Mouse (Mus musculus) large intestine, adult 2 months (tissue): Measurements from ENCODE around the gene Myocos. TPM values are rescaled to one million over a fixed set of nuclear protein-coding genes. Genes with fewer than 3 reads are reported as not detected.
"Not testable (repeated sequence)": the region's sequence is repeated elsewhere in the genome, so short reads cannot be mapped to it uniquely, and the experiment has no call there.

Experiments
- DNase-seq: peaks from one replicate; pipeline ENCODE4 v3.0.0-alpha.2; 2012; ENCODE audit warnings: low read depth, low spot score
- WGBS: fragments of 180-500 bp; shearing (Covaris S2); methylation state at CpG from one replicate; pipeline ENCODE4 v1.1.7; 2018; 5-methylcytosine and 5-hydroxymethylcytosine counted together
- polyA plus RNA-seq: library from polyadenylated mRNA; depleted of rRNA; stranded (reverse); fragments of >200 nt; gene quantifications from 2 replicates; pipeline ENCODE4 v1.2.3, GENCODE M21; 2012; rRNA removed

Gene Myocos
- not detected in 2 replicates for polyA plus RNA-seq

DNA sequence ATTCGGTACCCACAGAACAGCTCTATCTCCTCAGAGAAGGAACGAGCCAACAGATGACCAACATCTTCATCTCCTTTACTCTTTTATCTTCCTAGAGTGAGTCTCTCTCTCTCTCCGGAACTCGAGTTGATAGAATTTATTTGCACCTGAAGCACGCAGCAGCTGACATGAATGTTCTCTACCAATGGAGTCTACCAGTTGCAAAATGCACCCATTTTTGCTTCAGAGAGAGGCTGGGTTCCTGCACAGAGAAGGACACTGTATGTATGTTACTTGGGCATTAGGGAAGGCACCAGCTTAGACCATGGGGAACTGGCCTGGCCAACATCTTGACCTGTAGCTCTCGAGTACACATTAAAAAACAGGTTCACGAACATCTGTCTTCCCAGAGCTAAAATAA lies at the start of gene Myocos:
Gene Myocos (minus strand): TSS at position 101 of the 400 bp plus-strand sequence.
- DNase-seq = no peak
- 87% methylated on average over 7 of the region's 7 CpGs for WGBS

DNA sequence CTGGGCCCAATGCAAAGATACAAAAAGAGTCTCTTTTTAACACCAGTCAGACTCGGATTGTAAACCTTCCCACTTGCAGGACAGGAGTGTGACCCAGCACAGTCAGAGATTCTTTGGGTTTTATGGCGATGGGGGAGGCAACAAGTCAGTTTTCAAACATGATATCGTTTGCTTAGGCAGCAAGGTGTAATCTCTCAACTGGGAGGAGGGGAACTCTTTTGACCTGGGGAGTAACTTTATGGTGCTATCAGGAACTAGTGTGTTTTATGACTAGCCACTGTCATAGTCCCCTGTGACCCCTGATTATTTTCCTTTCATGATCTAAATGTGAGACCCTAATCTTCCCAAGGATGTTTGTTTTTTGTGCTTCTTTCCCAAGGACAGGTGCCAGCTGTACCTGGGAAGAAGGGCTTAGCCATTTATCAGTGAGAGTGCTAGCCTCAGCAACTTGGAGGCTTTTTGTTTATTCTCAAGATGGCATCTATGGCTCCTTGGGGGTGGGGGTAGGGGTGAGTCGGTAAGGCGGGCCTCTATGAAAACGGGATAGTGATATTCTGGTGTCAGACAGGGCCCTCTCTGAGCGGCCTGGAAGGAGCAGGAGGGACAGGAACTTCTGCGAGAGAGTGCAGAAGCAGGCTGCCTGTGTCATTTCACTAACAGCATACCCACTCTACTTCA lies 42.5 kb upstream of the Myocos start:
- peak; percentile 11 for DNase-seq
- 32% methylated on average over 8 of the region's 8 CpGs for WGBS

DNA sequence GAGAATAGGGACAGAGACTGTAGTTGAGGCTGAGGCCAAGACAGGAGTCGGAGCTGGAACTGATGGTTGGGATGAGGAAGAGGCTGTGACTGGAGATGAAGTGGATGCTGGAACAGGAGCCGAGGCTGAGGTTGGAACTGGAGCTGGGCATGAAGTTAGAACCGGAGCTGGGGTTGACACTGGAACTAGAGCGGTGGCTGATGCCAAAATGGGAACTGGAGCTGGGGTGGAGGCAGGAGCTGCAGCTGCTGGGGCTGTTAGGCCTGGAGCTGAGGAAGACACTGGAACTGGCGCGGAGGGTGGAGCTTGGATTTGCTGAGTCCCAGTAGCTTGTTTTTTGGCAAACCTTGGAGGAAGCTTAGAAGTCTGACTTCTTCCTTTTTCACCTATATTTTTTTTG lies 39.8 kb upstream of the Myocos start:
- no peak for DNase-seq
- WGBS = 94% methylated on average over 6 of the region's 6 CpGs

DNA sequence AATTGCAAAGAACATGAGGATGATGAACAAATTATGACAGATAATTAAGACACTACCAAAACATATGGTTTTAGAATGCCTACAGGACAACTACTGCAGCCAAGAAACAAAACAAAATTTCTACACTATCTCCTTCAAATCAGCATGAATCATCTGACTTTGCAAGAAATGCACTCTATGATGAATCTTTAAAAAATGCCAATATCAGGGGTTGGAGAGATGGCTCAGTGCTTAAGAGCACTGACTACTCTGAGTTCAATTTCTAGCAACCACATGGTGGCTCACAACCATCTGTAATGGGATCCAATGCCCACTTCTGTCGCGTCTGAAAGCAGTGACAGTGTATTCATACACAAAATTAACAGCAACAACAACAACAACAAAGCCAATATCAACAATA lies 35.7 kb upstream of the Myocos start:
- WGBS = 83% methylated on average over 2 of the region's 2 CpGs
- DNase-seq = no peak

DNA sequence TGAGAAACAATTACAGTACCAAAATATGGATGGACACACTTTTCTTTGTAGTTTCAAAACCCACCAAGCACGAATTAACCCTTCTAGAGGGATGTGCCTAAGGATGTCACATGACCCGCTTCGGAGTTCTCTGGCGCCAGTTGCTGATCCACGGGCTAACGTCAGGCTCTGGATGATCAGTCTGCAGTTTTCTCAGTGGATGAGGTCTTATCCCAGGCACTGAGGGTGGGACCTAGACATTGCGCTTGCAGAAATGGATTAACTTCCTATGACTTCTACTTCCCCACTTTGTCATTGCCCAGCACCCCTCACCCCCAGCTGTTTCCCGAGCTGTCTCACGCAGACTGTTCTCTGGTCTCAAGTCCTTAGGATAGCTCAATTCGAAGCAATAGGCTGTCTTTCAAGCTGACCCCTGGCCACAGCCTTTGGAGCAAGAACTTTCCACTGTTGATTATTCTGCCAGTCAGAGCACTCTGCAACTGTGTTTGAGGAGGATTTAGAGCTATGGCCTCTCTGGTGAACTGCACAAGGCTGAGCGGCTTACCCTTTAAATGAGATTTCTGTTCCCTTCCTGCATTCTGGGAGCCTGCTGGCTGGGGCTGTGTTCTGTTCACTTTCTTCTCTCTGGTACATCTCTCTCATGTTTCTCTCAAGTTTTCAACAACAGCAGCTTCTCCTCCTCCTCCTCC lies 7.6 kb upstream of the Myocos start:
- DNase-seq = no peak
- 6% methylated on average over 11 of the region's 11 CpGs for WGBS

DNA sequence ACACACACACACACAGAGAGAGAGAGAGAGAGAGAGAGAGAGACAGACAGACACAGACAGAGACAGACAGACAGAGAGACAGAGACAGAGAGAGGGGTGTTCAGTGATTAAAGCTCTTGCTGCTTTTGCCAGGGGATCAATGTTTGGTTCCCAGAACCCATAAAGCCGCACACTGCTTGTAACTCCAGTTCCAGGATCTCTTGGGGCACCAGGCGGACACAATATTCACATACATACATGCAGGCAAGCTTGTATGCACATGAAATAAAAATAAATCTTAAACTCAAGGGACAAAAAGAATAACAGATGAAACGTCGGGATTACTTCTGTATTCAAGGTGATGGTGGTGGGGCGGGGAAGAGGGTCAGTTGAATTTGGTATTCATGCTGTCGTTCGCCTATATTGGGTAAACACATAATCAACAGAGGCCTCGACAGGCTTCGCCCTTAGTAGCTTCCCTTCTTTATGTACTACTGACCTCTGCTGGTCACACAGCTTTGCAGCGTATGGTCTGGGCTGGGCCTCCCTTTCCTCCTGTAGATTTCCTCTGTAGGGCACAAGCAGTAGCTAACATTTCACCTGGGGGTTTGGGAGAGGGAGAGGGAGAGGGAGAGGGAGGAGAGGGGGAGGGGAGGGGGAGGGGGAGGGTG lies 6.9 kb upstream of the Myocos start:
- peak; percentile 51 for DNase-seq
- WGBS = 13% methylated on average over 10 of the region's 10 CpGs

DNA sequence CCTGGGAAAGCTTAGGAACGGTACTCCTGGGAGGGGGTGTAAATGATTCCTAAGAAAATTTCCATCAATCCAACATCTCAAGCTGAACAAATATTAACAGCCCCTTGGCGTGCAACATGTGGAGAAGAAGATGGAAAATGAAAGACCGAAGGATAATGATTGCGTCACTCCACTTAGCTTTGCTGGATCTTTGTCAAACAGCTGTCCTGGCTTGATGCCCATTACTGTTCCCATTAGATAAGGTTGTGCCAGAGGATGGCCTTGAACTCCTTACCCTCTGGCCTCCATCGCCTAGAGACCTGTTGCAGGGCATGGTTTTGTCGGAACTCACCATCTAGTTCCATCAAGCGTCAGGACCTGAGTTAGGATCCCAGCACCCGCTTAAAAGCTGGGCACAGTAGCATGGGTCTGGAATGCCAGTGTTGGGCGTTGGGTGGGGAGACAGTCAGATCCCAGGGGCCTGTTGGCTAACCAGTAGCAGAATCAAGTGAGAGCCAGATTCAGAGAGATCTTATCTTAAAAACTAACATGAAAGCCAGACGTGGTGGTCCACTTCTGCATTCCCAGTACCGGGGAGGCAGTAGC lies 2.3 kb upstream of the Myocos start:
- 50% methylated on average over 11 of the region's 11 CpGs for WGBS
- DNase-seq = no peak

DNA sequence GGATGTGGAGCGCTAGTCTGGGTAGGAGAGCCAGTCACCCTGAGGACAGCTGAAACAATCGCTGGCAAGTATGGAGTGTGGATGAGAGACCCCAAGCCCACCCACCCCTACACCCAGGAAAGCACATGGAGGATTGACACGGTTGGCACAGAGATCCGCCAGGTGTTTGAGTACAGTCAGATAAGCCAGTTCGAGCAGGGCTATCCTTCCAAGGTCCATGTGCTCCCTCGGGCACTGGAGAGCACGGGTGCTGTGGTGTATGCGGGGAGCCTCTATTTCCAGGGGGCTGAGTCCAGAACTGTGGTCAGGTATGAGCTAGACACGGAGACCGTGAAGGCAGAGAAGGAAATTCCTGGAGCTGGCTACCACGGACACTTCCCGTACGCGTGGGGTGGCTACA lies 9.6 kb downstream of the Myocos start:
- WGBS = 92% methylated on average over 14 of the region's 14 CpGs
- DNase-seq = no peak

DNA sequence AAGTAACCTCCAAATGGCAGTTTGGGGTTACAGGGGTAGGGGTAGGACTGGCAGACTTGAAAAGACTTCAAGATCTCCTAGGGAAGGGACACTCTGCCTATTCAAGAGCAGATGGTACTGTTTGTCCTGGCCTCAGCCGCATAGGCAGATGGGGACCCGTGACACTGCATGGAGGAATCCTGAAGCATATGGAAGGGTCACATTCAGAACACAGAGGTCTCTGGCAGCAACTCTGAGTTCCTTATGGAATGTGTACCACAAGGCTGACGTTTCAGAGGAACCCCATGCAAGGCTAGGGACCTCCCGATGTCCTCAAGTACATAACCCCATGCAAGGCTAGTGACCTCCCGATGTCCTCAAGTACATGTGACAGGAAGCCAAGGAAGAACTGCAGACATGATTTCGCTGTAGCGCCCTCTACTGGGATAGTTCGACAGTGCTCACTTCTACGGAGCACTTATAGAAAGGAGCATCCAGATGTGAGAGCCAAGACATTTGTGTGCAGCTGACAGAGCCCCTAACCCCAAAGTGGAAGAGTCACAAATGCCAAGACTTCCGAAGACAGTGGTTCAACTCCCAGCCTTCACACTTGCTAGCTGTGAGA lies 11.8 kb downstream of the Myocos start:
- 80% methylated on average over 10 of the region's 10 CpGs for WGBS
- DNase-seq = no peak

DNA sequence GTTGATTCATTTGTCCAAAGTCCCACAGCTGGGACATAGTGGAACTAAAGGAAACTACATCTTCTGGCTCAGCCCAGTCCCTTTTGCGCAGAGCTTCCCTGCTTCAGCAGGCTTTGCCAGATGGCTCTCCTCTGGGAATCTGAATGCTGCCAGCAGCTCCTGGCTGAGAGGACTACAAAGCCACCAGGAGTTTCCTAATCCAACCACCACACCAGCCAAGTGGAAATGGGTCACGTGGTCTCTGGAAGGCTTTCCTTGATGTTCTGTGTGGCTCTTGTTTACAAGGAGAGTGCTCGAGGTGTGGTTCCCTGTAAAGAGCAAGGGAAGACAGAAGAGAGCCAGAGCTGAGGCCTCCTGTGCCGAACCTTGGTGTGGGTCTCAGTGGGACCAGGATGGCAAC lies 14.3 kb downstream of the Myocos start:
- no peak for DNase-seq
- 25% methylated on average over 4 of the region's 4 CpGs for WGBS

DNA sequence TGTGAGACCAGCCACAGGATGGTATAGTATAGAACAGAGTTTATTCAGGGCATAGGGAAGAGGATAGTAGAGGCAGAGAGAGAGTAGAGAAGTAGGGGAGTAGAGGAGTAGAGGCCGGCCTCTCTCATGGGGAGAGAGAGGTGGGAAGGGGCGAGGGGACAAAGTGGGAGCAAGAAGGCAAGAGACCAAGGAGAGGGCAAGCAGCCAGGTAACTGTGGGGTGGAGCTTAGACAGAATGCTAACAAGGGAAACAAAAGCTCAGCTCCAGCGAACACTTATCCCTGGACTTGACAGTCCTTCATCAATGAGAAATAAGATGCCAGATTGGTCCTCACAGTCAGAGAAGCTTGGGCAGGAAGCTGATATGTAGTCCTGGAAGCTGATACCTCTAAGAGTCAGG lies 15.4 kb downstream of the Myocos start:
- WGBS = 71% methylated on average over 3 of the region's 3 CpGs
- DNase-seq = no peak

DNA sequence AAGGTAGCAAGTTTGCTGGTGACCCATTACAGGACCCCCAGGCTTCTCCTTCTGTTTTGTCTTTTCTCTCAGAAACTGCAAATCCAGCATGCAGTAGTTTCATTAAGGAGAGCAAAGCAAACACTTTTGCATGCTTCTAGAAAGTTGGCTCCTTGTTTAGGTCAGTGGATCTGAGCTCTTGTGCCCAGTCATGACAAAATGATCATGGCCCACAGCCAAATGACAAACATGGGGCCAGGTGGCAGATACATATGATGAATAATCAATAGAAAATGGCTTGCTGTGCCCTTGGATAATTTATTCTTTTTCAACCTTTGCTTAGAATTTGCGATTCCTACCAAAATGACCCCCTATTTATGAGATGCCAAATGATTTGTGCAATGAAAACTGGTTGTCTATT lies 18.2 kb downstream of the Myocos start:
- DNase-seq = no peak
- 83% methylated on average over 1 of the region's 1 CpGs for WGBS

DNA sequence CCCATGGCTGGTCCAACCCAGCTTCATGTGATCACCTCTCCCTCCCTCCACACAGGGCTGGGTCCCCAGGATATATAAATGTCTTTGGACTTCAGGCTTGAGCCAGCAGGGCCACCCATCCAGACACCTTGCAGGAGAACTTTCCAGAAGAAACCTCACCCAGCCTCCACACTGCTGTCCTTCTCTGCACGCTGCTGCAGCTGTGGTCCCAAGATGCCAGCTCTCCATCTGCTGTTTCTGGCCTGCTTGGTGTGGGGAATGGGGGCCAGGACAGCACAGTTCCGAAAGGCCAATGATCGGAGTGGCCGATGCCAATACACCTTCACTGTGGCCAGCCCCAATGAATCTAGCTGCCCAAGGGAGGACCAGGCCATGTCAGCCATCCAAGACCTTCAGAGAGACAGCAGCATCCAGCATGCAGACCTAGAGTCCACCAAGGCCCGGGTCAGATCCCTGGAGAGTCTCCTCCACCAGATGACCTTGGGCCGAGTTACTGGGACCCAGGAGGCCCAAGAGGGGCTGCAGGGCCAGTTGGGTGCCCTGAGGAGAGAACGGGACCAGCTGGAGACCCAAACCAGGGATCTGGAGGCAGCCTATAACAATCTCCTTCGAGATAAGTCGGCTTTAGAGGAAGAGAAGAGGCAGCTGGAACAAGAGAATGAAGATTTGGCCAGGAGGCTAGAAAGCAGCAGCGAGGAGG lies 18.8 kb downstream of the Myocos start, which contains the start of gene Myoc:
Gene Myoc (plus strand): TSS at position 105 of the 700 bp plus-strand sequence.
- WGBS = 72% methylated on average over 10 of the region's 10 CpGs
- DNase-seq = no peak

DNA sequence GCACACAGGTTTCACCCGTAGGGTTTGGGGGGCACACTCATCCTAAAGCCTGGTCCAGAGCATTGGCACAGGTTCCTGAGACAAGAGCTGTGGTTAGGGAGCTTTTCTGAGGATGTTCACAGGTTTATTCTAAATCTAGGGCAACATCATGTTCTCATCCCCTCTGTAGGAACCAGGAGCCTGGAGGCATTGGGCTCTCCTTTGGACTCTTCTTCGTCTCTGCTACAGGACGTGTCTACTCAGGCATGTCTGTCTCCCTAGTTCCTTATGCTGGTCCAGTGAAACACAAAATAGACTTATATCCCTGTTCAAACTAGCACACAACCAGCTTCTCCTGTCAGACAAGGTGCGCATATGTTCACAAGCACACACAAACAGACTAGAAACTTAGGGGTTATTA lies 19.5 kb downstream of the Myocos start:
- 87% methylated on average over 4 of the region's 4 CpGs for WGBS
- DNase-seq = no peak

DNA sequence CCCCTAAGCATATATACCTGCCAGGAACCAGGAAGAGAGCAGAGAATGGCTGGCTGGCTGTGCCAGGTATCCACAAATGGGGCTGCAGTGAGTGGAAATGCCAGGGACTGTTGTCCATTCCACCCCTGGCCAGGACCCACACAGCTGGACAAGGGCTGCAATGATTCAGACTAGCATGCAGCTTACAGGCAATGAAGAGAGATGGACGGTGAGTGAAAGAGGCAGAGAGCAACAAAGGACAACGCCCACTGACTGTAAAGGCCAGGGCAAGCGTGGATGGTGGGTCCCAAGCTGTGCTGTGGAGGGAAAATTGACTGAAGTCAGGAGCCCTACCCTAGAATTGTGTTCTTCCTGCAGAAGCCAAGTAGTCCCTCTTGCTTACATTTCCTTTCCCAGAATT lies 21.5 kb downstream of the Myocos start:
- WGBS = 57% methylated on average over 3 of the region's 3 CpGs
- no peak for DNase-seq

DNA sequence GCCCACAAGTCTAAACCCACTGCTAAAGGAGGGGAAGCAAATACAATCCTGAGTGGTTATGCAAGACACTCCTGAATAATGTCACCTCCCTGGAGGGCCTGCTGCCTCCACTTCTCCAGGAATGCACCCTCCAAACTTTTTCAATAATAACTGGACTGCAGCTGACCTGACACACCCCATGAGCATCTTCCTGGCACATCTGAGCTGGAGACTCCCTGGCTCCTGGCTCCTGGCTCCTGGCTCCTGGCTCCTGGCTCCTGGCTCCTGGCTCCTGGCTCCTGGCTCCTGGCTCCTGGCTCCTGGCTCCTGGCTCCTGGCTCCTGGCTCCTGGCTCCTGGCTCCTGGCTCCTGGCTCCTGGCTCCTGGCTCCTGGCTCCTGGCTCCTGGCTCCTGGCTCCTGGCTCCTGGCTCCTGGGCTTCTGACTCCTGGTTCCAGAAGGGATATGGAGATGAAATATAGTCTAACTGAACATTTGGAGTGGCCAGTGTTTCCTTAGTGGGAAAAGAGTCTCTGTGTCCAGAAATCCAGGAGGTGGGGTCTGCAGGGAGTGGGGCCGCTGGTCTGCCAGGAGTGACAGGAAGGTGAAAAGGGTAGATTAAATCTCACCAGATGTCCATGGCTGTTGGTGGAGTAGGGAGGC lies 22.6 kb downstream of the Myocos start:
- DNase-seq = not testable (repeated sequence)
- WGBS = 67% methylated on average over 1 of the region's 1 CpGs

DNA sequence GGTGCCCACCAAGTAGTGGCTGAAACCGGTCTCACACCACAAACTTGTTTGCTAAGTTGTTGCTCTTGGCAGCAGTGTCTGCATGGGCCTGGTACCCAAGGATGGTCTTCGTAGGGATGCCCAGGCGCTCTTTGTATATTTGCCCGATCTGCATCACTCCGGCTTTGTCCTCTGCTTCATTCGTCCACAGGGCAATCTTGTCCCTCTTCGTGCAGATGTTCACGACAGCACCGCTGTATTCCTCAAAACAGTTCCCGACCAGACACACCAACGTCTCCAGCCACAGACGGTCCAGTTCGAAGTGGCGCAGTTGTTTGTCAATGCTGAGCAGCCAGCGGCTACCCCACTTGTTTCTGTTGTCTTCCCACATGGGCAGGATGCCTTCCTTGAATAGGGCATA lies 29.7 kb downstream of the Myocos start:
- 92% methylated on average over 15 of the region's 15 CpGs for WGBS
- not testable (repeated sequence) for DNase-seq

DNA sequence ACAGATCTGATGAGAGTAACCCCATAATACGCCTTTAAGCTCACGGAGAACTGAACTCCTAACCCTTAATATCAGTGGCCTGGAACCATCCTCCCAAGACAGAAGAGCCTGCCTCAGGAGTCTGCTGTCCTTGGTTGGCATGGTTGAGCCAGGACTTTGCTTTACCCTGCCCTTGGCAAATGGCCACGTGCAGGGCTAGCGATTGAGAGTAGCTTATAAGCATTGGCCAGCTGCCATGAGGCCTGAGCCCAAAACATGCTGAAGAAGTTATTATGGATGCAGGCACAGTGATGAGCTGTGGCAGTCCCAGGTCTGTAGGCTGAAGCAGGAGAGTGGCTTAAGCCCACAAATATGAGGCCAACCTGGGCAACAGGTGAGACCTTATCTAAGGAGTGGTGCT lies 30.2 kb downstream of the Myocos start:
- not testable (repeated sequence) for DNase-seq
- WGBS = 51% methylated on average over 4 of the region's 4 CpGs

DNA sequence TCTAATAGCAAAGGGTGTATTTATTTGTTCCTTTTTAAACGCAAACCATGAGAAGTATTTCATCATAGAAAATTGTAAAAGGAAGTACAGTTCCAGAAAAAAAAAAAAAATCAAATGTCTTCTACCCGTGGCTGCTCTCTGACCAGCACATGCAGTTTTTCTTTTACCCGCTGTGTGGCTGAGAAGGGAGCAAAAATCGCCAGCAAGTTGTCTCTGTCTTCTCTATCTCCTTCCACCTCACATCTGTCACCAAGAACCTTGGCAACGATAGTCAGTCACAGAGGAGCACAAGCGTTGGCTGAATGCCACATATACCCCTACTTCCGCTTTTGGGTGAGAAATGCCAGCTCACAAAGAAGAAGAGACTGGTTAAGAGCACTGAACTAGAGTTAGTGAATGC lies 32.8 kb downstream of the Myocos start:
- DNase-seq = no peak
- WGBS = 40% methylated on average over 7 of the region's 7 CpGs
